Mouse (Mus musculus) spleen, postnatal 14 days (tissue): Measurements from ENCODE around the gene Gng5.

ENCODE experiments used
- DNase-seq, 2 experiments: peaks; one replicate each; pipeline ENCODE4 v3.0.0; 2021 to 2022; ENCODE audit warnings: low spot score in 2 of 2

Gng5 gene

DNA sequence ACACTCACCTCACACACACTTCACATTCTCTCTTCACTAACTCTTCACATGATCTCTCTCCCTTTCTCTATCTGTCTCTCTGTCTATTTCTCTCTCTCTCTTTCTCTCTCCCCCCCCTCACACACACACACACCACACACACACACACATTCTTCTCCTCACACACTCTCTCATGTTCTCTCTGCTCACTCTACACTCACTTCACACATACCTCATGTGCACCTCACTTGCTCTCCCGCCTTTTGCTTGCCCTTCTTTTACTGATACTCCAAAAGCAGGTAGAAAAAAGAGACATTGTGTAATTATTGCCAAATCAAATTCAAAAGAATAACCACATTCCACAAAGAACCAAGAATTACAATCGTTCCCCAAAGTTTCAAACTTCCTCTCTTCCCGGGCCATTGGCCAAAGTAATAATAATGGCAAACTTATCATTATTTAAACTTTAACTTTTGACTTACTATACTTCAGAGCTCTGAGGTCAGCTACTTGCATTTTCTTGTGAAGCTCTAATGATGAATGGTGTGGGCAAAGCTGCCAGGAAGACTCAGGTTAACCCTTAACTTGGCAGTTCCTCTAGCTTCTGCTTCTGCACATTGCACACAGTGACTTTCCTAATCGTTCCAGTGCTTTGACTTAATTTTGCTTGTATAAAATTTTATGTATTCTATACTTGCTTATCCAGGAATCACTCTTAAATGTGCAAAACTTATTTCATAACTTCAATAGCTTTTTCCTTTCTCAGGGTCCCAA lies 41.1 kb downstream of the Gng5 start:
- no peak for DNase-seq

DNA sequence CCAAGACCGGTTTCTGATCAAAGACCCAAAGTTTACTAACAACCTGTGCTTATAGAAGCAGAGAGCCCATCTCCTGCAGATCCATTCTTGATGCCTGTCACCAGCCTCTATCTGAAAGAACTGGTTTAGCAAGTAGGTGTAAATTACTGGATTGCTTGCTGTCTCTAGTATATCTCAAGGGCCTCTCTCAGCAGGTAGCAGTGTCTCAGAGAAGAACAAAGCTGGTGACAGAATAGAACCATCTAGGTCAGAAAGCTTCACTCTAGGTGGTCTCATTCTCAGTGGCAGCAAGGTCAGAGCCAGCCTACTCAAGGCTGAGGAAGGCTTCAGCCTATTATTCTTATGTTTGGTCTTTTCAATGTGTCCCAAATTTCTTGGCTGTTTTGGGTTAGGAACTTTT lies 44.0 kb downstream of the Gng5 start:
- no peak for DNase-seq

DNA sequence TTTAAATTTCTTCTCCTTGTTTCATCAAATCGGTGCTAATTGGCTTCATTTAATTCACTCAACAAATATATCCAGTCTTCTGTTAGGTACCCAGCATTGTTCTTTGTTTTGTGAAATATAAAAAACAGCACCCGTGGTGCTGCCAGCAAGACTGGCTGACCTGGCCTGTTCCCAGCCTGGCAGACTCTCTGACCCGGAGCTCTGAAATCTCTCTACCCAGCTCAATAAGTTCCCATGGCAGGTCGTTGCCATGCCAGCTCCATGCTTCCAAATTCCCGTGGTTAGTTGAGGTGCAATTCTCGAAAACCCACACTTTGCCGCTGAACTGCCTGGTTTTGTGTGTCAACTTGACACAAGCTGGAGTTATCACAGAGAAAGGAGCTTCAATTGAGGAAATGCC lies 55.2 kb downstream of the Gng5 start:
- DNase-seq, result no peak
